Mouse (Mus musculus) myocyte (in vitro differentiated cells): ENCODE measurements at regions not wholly inside any gene's neighbourhood (a gene's known extent, or its start where the extent isn't known, plus 50 kb on each side); places are given as distances from the start of the nearest gene placed in this dataset.

Experiments
- H3K27me3 ChIP-seq: one replicate; pipeline ENCODE4 v1.6.1; 2011; ENCODE audit not compliant: control insufficient read depth, insufficient read depth, insufficient read length
- H3K36me3 ChIP-seq: one replicate; pipeline ENCODE4 v1.6.1; 2011; ENCODE audit not compliant: control insufficient read depth, insufficient read depth
- H3K4me2 ChIP-seq: one replicate; pipeline ENCODE4 v1.6.1; 2011; ENCODE audit warnings: low read depth, control low read depth
- H3K4me3 ChIP-seq: one replicate; pipeline ENCODE4 v1.5.1; 2011; ENCODE audit warnings: mild to moderate bottlenecking, control low read depth, moderate library complexity
- H3K79me2 ChIP-seq: one replicate; pipeline ENCODE4 v1.6.1; 2011; ENCODE audit not compliant: control insufficient read depth, insufficient read depth
- H3ac ChIP-seq: one replicate; pipeline ENCODE4 v1.6.1; 2011; ENCODE audit not compliant: control insufficient read depth, insufficient read length
- CEBPB ChIP-seq: IDR thresholded peaks from 2 replicates; pipeline ENCODE4 v1.6.1; 2011; ENCODE audit warnings: mild to moderate bottlenecking, moderate library complexity; ENCODE audit not compliant: poor library complexity, insufficient read depth, severe bottlenecking
- E2F4 ChIP-seq: IDR thresholded peaks from one replicate; pipeline ENCODE4 v1.6.1; 2011; ENCODE audit warnings: mild to moderate bottlenecking, control low read depth, moderate library complexity; ENCODE audit not compliant: insufficient read depth
- MAX ChIP-seq: IDR thresholded peaks from one replicate; pipeline ENCODE4 v1.6.1; 2011; ENCODE audit warnings: low read depth, mild to moderate bottlenecking, control low read depth
- MYOD1 ChIP-seq, 3 experiments: IDR thresholded peaks; one replicate each; pipeline ENCODE4 v1.6.1; 2011; ENCODE audit warnings: control low read depth in 2 of 3, low read depth in 2 of 3, mild to moderate bottlenecking in 2 of 3, moderate library complexity in 1 of 3; ENCODE audit not compliant: insufficient read length in 2 of 3, control insufficient read depth in 1 of 3
- MYOG ChIP-seq, 3 experiments: IDR thresholded peaks; one replicate each; pipeline ENCODE4 v1.6.1; 2011; ENCODE audit warnings: control low read depth in 2 of 3, low read depth in 2 of 3, mild to moderate bottlenecking in 2 of 3; ENCODE audit not compliant: insufficient read length in 2 of 3, control insufficient read depth in 1 of 3, insufficient read depth in 1 of 3
- POLR2A ChIP-seq: IDR thresholded peaks from one replicate; pipeline ENCODE4 v1.6.1; 2011; ENCODE audit warnings: low read depth, mild to moderate bottlenecking, control low read depth, moderate library complexity; ENCODE audit not compliant: insufficient read length
- POLR2AphosphoS2 ChIP-seq: IDR thresholded peaks from one replicate; pipeline ENCODE4 v1.6.1; 2011; ENCODE audit warnings: low read depth, control low read depth; ENCODE audit not compliant: insufficient read length
- REST ChIP-seq: IDR thresholded peaks from one replicate; pipeline ENCODE4 v1.6.1; 2011; ENCODE audit warnings: mild to moderate bottlenecking, control low read depth, moderate library complexity; ENCODE audit not compliant: insufficient read depth, insufficient read length
- SRF ChIP-seq: IDR thresholded peaks from one replicate; pipeline ENCODE4 v1.6.1; 2011; ENCODE audit warnings: low read depth; ENCODE audit not compliant: control insufficient read depth, insufficient read length
- TCF12 ChIP-seq: IDR thresholded peaks from one replicate; pipeline ENCODE4 v1.6.1; 2011; ENCODE audit warnings: mild to moderate bottlenecking, control low read depth; ENCODE audit not compliant: poor library complexity, insufficient read depth, severe bottlenecking
- TCF3 ChIP-seq: IDR thresholded peaks from one replicate; pipeline ENCODE4 v1.6.1; 2011; ENCODE audit warnings: low read depth, control low read depth; ENCODE audit not compliant: insufficient read length
- USF1 ChIP-seq: IDR thresholded peaks from one replicate; pipeline ENCODE4 v1.6.1; 2011; ENCODE audit warnings: low read depth, mild to moderate bottlenecking, control low read depth, moderate library complexity

- TF ChIP-seq USF1 = no peak
- TF ChIP-seq REST = no peak
- TF ChIP-seq TCF12 = no peak
- no peak for TF ChIP-seq POLR2AphosphoS2
- no peak for TF ChIP-seq CEBPB
- no peak for TF ChIP-seq POLR2A
- no peak for TF ChIP-seq SRF
- TF ChIP-seq MYOD1 (IDR thresholded peaks at IDR 0.05; ENCODE audit: control insufficient read depth in 1 of 3, insufficient read length in 2 of 3, low read depth in 2 of 3) = no peak
- no peak for TF ChIP-seq E2F4
- TF ChIP-seq MYOG (IDR thresholded peaks at IDR 0.05; ENCODE audit: control insufficient read depth in 1 of 3, insufficient read depth in 1 of 3, insufficient read length in 2 of 3, low read depth in 2 of 3) = no peak
- no peak for TF ChIP-seq MAX
- TF ChIP-seq TCF3 = no peak
- no peak overlapping the region for H3K4me2 ChIP-seq
Observed at GRCm38 (mm10) chr13:102349493-102349892, 343.9 kb upstream of the Cd180 start.

GRCm38 (mm10) chr13:102352073-102352854, 341.1 kb upstream of the Cd180 start:
- peak overlapping the region; percentile 57 for H3K4me2 ChIP-seq
- TF ChIP-seq CEBPB (no peak), MYOG (IDR thresholded peaks at IDR 0.05; ENCODE audit: control insufficient read depth in 1 of 3, insufficient read depth in 1 of 3, insufficient read length in 2 of 3, low read depth in 2 of 3) (peak in 2 of 3 experiments; percentile 52 to 68), REST (no peak), TCF12 (peak; percentile 96), POLR2A (no peak), POLR2AphosphoS2 (no peak), E2F4 (no peak), TCF3 (peak; percentile 71), MYOD1 (IDR thresholded peaks at IDR 0.05; ENCODE audit: control insufficient read depth in 1 of 3, insufficient read length in 2 of 3, low read depth in 2 of 3) (peak; percentile 85 to 95 (median 94)), SRF (no peak), USF1 (no peak), MAX (no peak)
- no peaks in the 10 kb centered on the region for H3K79me2 ChIP-seq
- no peak overlapping the region for H3ac ChIP-seq
- no peaks in the 10 kb centered on the region for H3K36me3 ChIP-seq
- H3K27me3 ChIP-seq = no peaks in the 10 kb centered on the region
- no peak overlapping the region for H3K4me3 ChIP-seq

More at GRCm38 (mm10) chr13:102349493-102349892, 343.9 kb upstream of the Cd180 start:
- Histone ChIP-seq H3K79me2 (no peaks in the 10 kb centered on the region), H3K4me3 (no peak overlapping the region), H3ac (no peak overlapping the region), H3K36me3 (no peaks in the 10 kb centered on the region), H3K27me3 (no peaks in the 10 kb centered on the region)

DNA sequence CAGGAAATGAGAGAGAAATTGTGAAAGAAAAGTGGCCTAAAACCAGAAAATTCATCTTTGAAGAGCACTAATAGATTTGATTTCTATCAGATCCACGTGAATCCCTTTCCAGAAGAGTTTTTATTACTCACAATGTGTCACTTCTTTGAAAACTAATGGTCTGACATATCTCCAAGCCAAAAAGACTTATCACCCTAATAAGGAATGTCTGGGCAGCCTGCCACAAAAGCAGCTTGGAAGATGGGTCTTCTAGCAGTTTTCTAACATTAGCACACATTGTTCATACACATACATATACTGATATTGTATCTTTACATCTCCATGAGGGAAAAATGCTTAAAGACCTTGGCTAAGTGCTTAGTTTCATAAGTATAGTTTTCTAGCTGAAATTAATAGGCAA, 337.8 kb upstream of the Cd180 start:
- Histone ChIP-seq H3K27me3 (no peaks in the 10 kb centered on the region), H3K79me2 (no peaks in the 10 kb centered on the region), H3K36me3 (no peaks in the 10 kb centered on the region), H3K4me2 (no peak overlapping the region), H3K4me3 (no peak overlapping the region), H3ac (no peak overlapping the region)
- TF ChIP-seq CEBPB = no peak
- no peak for TF ChIP-seq E2F4
- TF ChIP-seq SRF = peak; percentile 49

GRCm38 (mm10) chr13:102372451-102373082, 320.8 kb upstream of the Cd180 start:
- Histone ChIP-seq H3K4me2 (peak overlapping the region; percentile 67), H3K36me3 (no peaks in the 10 kb centered on the region), H3K27me3 (no peaks in the 10 kb centered on the region), H3K4me3 (no peak overlapping the region), H3K79me2 (no peaks in the 10 kb centered on the region), H3ac (no peak overlapping the region)
- TF ChIP-seq MYOD1 (IDR thresholded peaks at IDR 0.05; ENCODE audit: control insufficient read depth in 1 of 3, insufficient read length in 2 of 3, low read depth in 2 of 3) (peak in 2 of 3 experiments; percentile 26 to 63), POLR2A (no peak), REST (no peak), POLR2AphosphoS2 (no peak), TCF12 (peak; percentile 6), MAX (no peak), TCF3 (no peak), CEBPB (peak; percentile 81; the same call in 1 of the 2 replicates), SRF (no peak), MYOG (IDR thresholded peaks at IDR 0.05; ENCODE audit: control insufficient read depth in 1 of 3, insufficient read depth in 1 of 3, insufficient read length in 2 of 3, low read depth in 2 of 3) (peak in 1 of 3 experiments; percentile 14), USF1 (no peak), E2F4 (no peak)
